Mouse (Mus musculus) forebrain, embryonic 16.5 days (tissue): ENCODE data around the gene Abi1. TPM values are rescaled to one million over a fixed set of nuclear protein-coding genes. Genes with fewer than 3 reads are reported as not detected.
"Not testable (repeated sequence)": the region's sequence is repeated elsewhere in the genome, so short reads cannot be mapped to it uniquely, and the experiment has no call there.

Source experiments
- ATAC-seq: fragments of 200-750 bp; cut with Nextera tagmentation; 2 replicates; pipeline ENCODE4 v1.8.0; 2017; ENCODE audit warnings: mild to moderate bottlenecking, moderate library complexity
- H3K27ac ChIP-seq: fragments of 300-500 bp; sonication (generic); 2 replicates; pipeline ENCODE4 v1.5.1; 2014; ENCODE audit warnings: low read length, control low read depth
- H3K27me3 ChIP-seq: fragments of 300-500 bp; sonication (generic); replicated peaks from 2 replicates; pipeline ENCODE4 v1.6.1; 2014; ENCODE audit warnings: low read length; ENCODE audit not compliant: control insufficient read depth, insufficient read depth
- H3K36me3 ChIP-seq: fragments of 300-500 bp; sonication (generic); 2 replicates; pipeline ENCODE4 v1.6.1; 2014; ENCODE audit not compliant: control insufficient read depth, insufficient read depth
- H3K4me1 ChIP-seq: fragments of 300-500 bp; sonication (generic); replicated peaks from 2 replicates; pipeline ENCODE4 v1.6.1; 2014; ENCODE audit warnings: low read length; ENCODE audit not compliant: control insufficient read depth, insufficient read depth
- H3K4me2 ChIP-seq: fragments of 300-500 bp; sonication (generic); 2 replicates; pipeline ENCODE4 v1.6.1; 2014; ENCODE audit warnings: mild to moderate bottlenecking, low read length, control low read depth
- H3K4me3 ChIP-seq: fragments of 300-500 bp; sonication (generic); replicated peaks from 2 replicates; pipeline ENCODE4 v1.5.1; 2014; ENCODE audit warnings: mild to moderate bottlenecking, low read length, control low read depth
- H3K9ac ChIP-seq: fragments of 300-500 bp; sonication (generic); replicated peaks from 2 replicates; pipeline ENCODE4 v1.6.1; 2014; ENCODE audit warnings: low read depth, low read length, control low read depth
- H3K9me3 ChIP-seq: fragments of 300-500 bp; sonication (generic); 2 replicates; pipeline ENCODE4 v1.6.1; 2016; ENCODE audit warnings: low read length; ENCODE audit not compliant: control insufficient read depth
- WGBS: fragments of 180-500 bp; shearing (Covaris S2); extraction: QIAGEN DNeasy Blood & Tissue Kit; methylation state at CpG from one replicate; pipeline ENCODE4 v1.1.7; 2014; 5-methylcytosine and 5-hydroxymethylcytosine counted together
- polyA plus RNA-seq: library from polyadenylated mRNA; unstranded; fragments of >200 nt; fragmentation: Nextera tagmentation; extraction: Ambion mirVana; gene quantifications from 2 replicates; pipeline ENCODE4 v1.2.1, GENCODE M21; 2015

Gene Abi1
- polyA plus RNA-seq, 1 experiment from 2014 or later: 66.9 TPM

- no peaks in the 10 kb centered on the region for H3K9me3 ChIP-seq
- 30% methylated on average over 1 of the region's 1 CpGs for WGBS
- no peak overlapping the region for H3K9ac ChIP-seq
- no peak overlapping the region for H3K27ac ChIP-seq
- no peaks in the 10 kb centered on the region for H3K4me1 ChIP-seq
- H3K36me3 ChIP-seq: no peaks in the 10 kb centered on the region; the same call in 1 of the 2 replicates
- ATAC-seq: no peak
- no peak overlapping the region for H3K4me2 ChIP-seq
- H3K4me3 ChIP-seq: no peak overlapping the region
- H3K27me3 ChIP-seq: no peaks in the 10 kb centered on the region
Observed at GRCm38 (mm10) chr2:22957415-22957814, 82.6 kb downstream of the Abi1 start.

DNA sequence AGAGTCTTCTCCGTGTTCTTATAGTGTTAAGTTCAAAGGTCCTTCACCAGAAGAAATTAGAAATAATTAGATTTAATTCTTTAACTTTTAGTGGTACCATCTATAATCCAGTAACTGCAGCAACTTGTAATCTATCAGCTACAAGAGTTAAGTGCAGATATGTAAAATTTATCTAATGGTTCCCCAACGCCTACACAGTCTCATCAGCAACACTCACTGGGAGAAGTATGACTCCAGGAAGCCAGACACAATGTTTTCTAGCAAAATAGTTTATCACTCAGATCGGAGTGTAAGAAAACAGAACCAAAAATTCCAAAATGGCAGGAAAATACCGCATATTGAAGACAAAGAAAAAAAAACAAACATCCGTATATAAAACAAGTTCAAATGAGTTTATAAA, 84.1 kb downstream of the Abi1 start:
- H3K27ac ChIP-seq: no peak overlapping the region
- H3K4me2 ChIP-seq: no peak overlapping the region
- H3K9ac ChIP-seq: no peak overlapping the region
- no peak for ATAC-seq
- H3K27me3 ChIP-seq: no peaks in the 10 kb centered on the region
- H3K36me3 ChIP-seq: no peaks in the 10 kb centered on the region
- WGBS: 93% methylated on average over 5 of the region's 5 CpGs
- no peaks in the 10 kb centered on the region for H3K4me1 ChIP-seq
- no peak overlapping the region for H3K4me3 ChIP-seq
- no peaks in the 10 kb centered on the region for H3K9me3 ChIP-seq

- H3K4me2 ChIP-seq: no peak overlapping the region
- H3K9ac ChIP-seq: no peak overlapping the region
- H3K27ac ChIP-seq: no peak overlapping the region
- WGBS: 87% methylated on average over 4 of the region's 4 CpGs
- no peaks in the 10 kb centered on the region for H3K9me3 ChIP-seq
- no peak overlapping the region for H3K4me3 ChIP-seq
- no peaks in the 10 kb centered on the region for H3K27me3 ChIP-seq
- no peak for ATAC-seq
- H3K36me3 ChIP-seq: no peaks in the 10 kb centered on the region
- H3K4me1 ChIP-seq: no peaks in the 10 kb centered on the region
Observed at GRCm38 (mm10) chr2:22954278-22954677, 85.8 kb downstream of the Abi1 start.

DNA sequence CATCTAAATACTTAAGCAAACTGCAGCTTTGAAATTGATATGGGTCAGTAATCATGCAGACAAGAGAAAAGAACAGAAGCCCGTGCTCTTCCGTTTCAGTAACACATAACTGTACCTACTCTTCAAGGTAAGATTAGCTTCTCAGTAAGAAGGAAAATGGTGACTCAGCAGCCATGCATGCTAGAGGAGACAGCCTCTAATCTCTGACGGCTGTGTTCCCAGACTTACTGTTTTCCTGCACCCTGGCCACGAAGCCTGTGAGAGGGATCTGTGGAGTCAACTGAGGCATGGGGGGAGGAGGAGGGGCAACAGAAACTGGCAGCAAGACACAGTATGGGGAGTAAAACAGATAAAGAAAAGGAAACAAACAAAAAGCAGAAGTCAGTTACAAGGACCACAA, 90.1 kb downstream of the Abi1 start:
- Histone ChIP-seq H3K4me2 (no peak overlapping the region), H3K9me3 (no peaks in the 10 kb centered on the region), H3K36me3 (no peaks in the 10 kb centered on the region), H3K27me3 (no peaks in the 10 kb centered on the region), H3K4me3 (no peak overlapping the region), H3K4me1 (no peaks in the 10 kb centered on the region), H3K9ac (no peak overlapping the region), H3K27ac (no peak overlapping the region)
- WGBS: 65% methylated on average over 4 of the region's 4 CpGs
- ATAC-seq: no peak

DNA sequence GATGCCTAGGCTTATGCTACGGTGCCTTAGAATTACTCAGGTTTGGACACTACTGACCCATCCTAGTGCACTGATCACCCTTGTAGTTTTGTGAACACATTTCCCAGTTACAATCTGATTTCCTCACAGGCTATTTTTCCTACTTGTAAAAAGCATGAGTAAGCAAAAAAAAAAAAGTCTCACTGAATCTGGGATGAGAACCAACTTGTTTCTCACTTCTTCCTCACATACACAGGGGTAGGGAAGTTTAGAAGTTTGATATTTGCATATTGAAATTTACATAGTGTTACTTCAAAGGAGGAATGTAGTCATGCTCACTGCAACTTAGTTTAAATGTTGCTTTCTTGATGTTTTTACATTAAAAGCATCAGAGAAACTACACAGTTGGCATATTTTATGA, 106.5 kb downstream of the Abi1 start:
- H3K4me2 ChIP-seq: no peak overlapping the region
- peaks cover 11% of the 10 kb centered on the region; the same call in 1 of the 2 replicates for H3K36me3 ChIP-seq
- ATAC-seq: peak; percentile 59
- H3K27me3 ChIP-seq: no peaks in the 10 kb centered on the region
- H3K9ac ChIP-seq: no peak overlapping the region
- WGBS: 81% methylated on average over 1 of the region's 1 CpGs
- H3K27ac ChIP-seq: no peak overlapping the region
- no peaks in the 10 kb centered on the region for H3K9me3 ChIP-seq
- no peak overlapping the region for H3K4me3 ChIP-seq
- H3K4me1 ChIP-seq: no peaks in the 10 kb centered on the region

- Histone ChIP-seq H3K9me3 (no peaks in the 10 kb centered on the region), H3K4me3 (no peak overlapping the region), H3K4me2 (no peak overlapping the region), H3K9ac (no peak overlapping the region), H3K27me3 (no peaks in the 10 kb centered on the region), H3K27ac (no peak overlapping the region), H3K36me3 (peaks cover 7% of the 10 kb centered on the region; the same call in 1 of the 2 replicates), H3K4me1 (no peaks in the 10 kb centered on the region)
- ATAC-seq: no peak
- WGBS: 71% methylated on average over 2 of the region's 2 CpGs
Observed at GRCm38 (mm10) chr2:22928259-22928658, 111.8 kb downstream of the Abi1 start.

DNA sequence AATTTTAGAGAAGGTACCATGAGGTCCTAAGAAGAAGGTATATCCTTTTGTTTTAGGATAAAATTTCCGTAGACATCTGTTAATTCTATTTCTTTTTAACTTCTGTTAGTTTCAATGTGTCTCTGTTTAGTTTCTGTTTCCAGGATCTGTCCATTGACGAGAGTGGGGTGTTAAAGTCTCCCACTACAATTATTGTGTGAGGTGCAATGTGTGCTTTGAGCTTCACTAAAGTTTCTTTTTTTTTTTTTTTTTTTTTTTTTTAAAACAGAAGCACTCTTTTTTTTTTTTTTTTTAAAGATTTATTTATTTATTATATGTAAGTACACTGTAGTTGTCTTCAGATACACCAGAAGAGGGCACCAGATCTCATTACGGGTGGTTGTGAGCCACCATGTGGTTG, 114.1 kb downstream of the Abi1 start:
- H3K4me3 ChIP-seq, H3K4me1 ChIP-seq, ATAC-seq, H3K9me3 ChIP-seq, H3K9ac ChIP-seq, H3K4me2 ChIP-seq, H3K27ac ChIP-seq, H3K27me3 ChIP-seq, H3K36me3 ChIP-seq: not testable (repeated sequence)
- 99% methylated on average over 2 of the region's 3 CpGs for WGBS

GRCm38 (mm10) chr2:22918651-22919050, 121.4 kb downstream of the Abi1 start:
- H3K4me1 ChIP-seq: no peaks in the 10 kb centered on the region
- H3K27ac ChIP-seq: no peak overlapping the region
- H3K4me2 ChIP-seq: no peak overlapping the region
- peak; percentile 81 for ATAC-seq
- H3K9ac ChIP-seq: no peak overlapping the region
- WGBS: 73% methylated on average over 2 of the region's 2 CpGs
- no peaks in the 10 kb centered on the region for H3K9me3 ChIP-seq
- peaks cover 20% of the 10 kb centered on the region for H3K36me3 ChIP-seq
- H3K27me3 ChIP-seq: no peaks in the 10 kb centered on the region
- H3K4me3 ChIP-seq: no peak overlapping the region

- Histone ChIP-seq H3K36me3 (peaks cover 20% of the 10 kb centered on the region), H3K4me3 (no peak overlapping the region), H3K27me3 (no peaks in the 10 kb centered on the region), H3K9ac (no peak overlapping the region), H3K4me2 (no peak overlapping the region), H3K27ac (no peak overlapping the region), H3K4me1 (no peaks in the 10 kb centered on the region), H3K9me3 (no peaks in the 10 kb centered on the region)
- WGBS: 66% methylated on average over 3 of the region's 3 CpGs
- ATAC-seq: no peak
Observed at GRCm38 (mm10) chr2:22914421-22914820, 125.6 kb downstream of the Abi1 start.

- no peak overlapping the region for H3K9ac ChIP-seq
- H3K9me3 ChIP-seq: no peaks in the 10 kb centered on the region
- H3K36me3 ChIP-seq: peaks cover 14% of the 10 kb centered on the region
- no peak overlapping the region for H3K4me2 ChIP-seq
- H3K27me3 ChIP-seq: no peaks in the 10 kb centered on the region
- no peak for ATAC-seq
- H3K4me3 ChIP-seq: no peak overlapping the region
- 92% methylated on average over 3 of the region's 3 CpGs for WGBS
- no peak overlapping the region for H3K27ac ChIP-seq
- no peaks in the 10 kb centered on the region for H3K4me1 ChIP-seq
Observed at GRCm38 (mm10) chr2:22903947-22904346, 136.1 kb downstream of the Abi1 start.
